Mouse (Mus musculus) CH12.LX (cell line): ENCODE data around the gene Prmt1. TPM values are rescaled to one million over a fixed set of nuclear protein-coding genes. Genes with fewer than 3 reads are reported as not detected.

Experiments used
- DNase-seq: peaks from one replicate; pipeline ENCODE4 v3.0.0-alpha.2; 2013; ENCODE audit errors: extremely low read depth
- H3K27ac ChIP-seq: 2 replicates; pipeline ENCODE4 v1.5.1; 2012; ENCODE audit warnings: low read depth, mild to moderate bottlenecking, control low read depth, moderate library complexity; ENCODE audit not compliant: insufficient read depth
- H3K27me3 ChIP-seq: replicated peaks from 2 replicates; pipeline ENCODE3; 2012; ENCODE audit warnings: inconsistent platforms
- H3K36me3 ChIP-seq, 2 experiments: replicated peaks in 1 of 2; 2 replicates each; pipeline versions ENCODE3 to v1.6.1; 2012; ENCODE audit warnings: inconsistent platforms in 1 of 2, low read length in 1 of 2, mild to moderate bottlenecking in 1 of 2, mixed read lengths in 1 of 2, moderate library complexity in 1 of 2; ENCODE audit not compliant: control insufficient read depth in 1 of 2, insufficient read depth in 1 of 2
- H3K4me1 ChIP-seq, 2 experiments: 2 replicates each; pipeline ENCODE4 v1.6.1; 2012; ENCODE audit warnings: inconsistent platforms in 1 of 2, moderate library complexity in 1 of 2; ENCODE audit not compliant: insufficient read depth in 2 of 2, control insufficient read depth in 1 of 2
- H3K4me2 ChIP-seq: 2 replicates; pipeline ENCODE4 v1.6.1; 2012; ENCODE audit warnings: low read depth, mild to moderate bottlenecking, control low read depth; ENCODE audit not compliant: poor library complexity, insufficient read depth, severe bottlenecking
- H3K4me3 ChIP-seq, 3 experiments: fragments of 150-350 bp in 1 of 3; sonication (generic) in 1 of 3; replicated peaks in 1 of 3; 2 replicates each; pipeline versions ENCODE3 to v1.5.1; 2011 to 2012; ENCODE audit warnings: low read depth in 2 of 3, low read length in 2 of 3, mild to moderate bottlenecking in 2 of 3, moderate library complexity in 2 of 3, control low read depth in 1 of 3, improper control_type of control experiment in 1 of 3, inconsistent platforms in 1 of 3, mixed read lengths in 1 of 3; ENCODE audit not compliant: poor library complexity in 1 of 3
- H3K79me2 ChIP-seq: replicated peaks from 2 replicates; pipeline ENCODE4 v1.6.1; 2012; ENCODE audit warnings: mild to moderate bottlenecking, moderate library complexity; ENCODE audit not compliant: control insufficient read depth, poor library complexity, insufficient read depth, severe bottlenecking; ENCODE audit errors: extremely low read depth
- H3K9ac ChIP-seq: 2 replicates; pipeline ENCODE4 v1.6.1; 2012; ENCODE audit warnings: low read depth, mild to moderate bottlenecking, control low read depth, moderate library complexity; ENCODE audit not compliant: insufficient read depth
- H3K9me3 ChIP-seq: replicated peaks from 2 replicates; pipeline ENCODE3; 2012; ENCODE audit warnings: low read length, inconsistent platforms, mixed read lengths
- BHLHE40 ChIP-seq: IDR thresholded peaks from 2 replicates; pipeline ENCODE4 v1.6.1; 2011; ENCODE audit warnings: mild to moderate bottlenecking, low read depth, low read length, improper control_type of control experiment
- CHD1 ChIP-seq: IDR thresholded peaks from 2 replicates; pipeline ENCODE4 v1.6.1; 2012; ENCODE audit warnings: low read depth, low read length, improper control_type of control experiment, inconsistent platforms
- CHD2 ChIP-seq: IDR thresholded peaks from 2 replicates; pipeline ENCODE4 v1.6.1; 2011; ENCODE audit warnings: low read length, improper control_type of control experiment
- CTCF ChIP-seq, 2 experiments: IDR thresholded peaks in 1 of 2; conservative IDR thresholded peaks in 1 of 2; 2 replicates each; pipeline ENCODE4 v1.5.1; 2011 to 2012; ENCODE audit warnings: low read depth in 2 of 2, low read length in 2 of 2, improper control_type of control experiment in 1 of 2, inconsistent platforms in 1 of 2, mild to moderate bottlenecking in 1 of 2, moderate library complexity in 1 of 2
- E2F4 ChIP-seq: IDR thresholded peaks from 2 replicates; pipeline ENCODE4 v1.6.1; 2011; ENCODE audit warnings: low read depth, low read length, improper control_type of control experiment; ENCODE audit not compliant: insufficient replicate concordance
- ELF1 ChIP-seq: IDR thresholded peaks from 2 replicates; pipeline ENCODE4 v1.6.1; 2014; ENCODE audit warnings: low read depth, mild to moderate bottlenecking, inconsistent platforms, low read length, improper control_type of control experiment
- EP300 ChIP-seq: IDR thresholded peaks from 2 replicates; pipeline ENCODE4 v1.6.1; 2011; ENCODE audit warnings: low read length, improper control_type of control experiment
- GABPA ChIP-seq: IDR thresholded peaks from 2 replicates; pipeline ENCODE4 v1.6.1; 2012; ENCODE audit warnings: low read depth, low read length, improper control_type of control experiment, inconsistent platforms; ENCODE audit not compliant: insufficient replicate concordance
- HCFC1 ChIP-seq: IDR thresholded peaks from 2 replicates; pipeline ENCODE4 v1.6.1; 2012; ENCODE audit warnings: low read depth, mild to moderate bottlenecking, inconsistent platforms, low read length, improper control_type of control experiment
- JUN ChIP-seq: IDR thresholded peaks from 2 replicates; pipeline ENCODE4 v1.6.1; 2011; ENCODE audit warnings: low read depth, mild to moderate bottlenecking, low read length, improper control_type of control experiment, moderate library complexity; ENCODE audit not compliant: insufficient read depth
- MAX ChIP-seq: IDR thresholded peaks from 2 replicates; pipeline ENCODE4 v1.6.1; 2011; ENCODE audit warnings: low read length, improper control_type of control experiment
- MAZ ChIP-seq: IDR thresholded peaks from 2 replicates; pipeline ENCODE4 v1.6.1; 2012; ENCODE audit warnings: low read depth, mild to moderate bottlenecking, inconsistent platforms, low read length, improper control_type of control experiment, moderate library complexity
- MEF2A ChIP-seq: IDR thresholded peaks from 2 replicates; pipeline ENCODE4 v1.6.1; 2014; ENCODE audit warnings: low read depth, mild to moderate bottlenecking, inconsistent platforms, low read length, improper control_type of control experiment, borderline replicate concordance
- MXI1 ChIP-seq: IDR thresholded peaks from 2 replicates; pipeline ENCODE4 v1.6.1; 2011; ENCODE audit warnings: mild to moderate bottlenecking, low read depth, low read length, improper control_type of control experiment
- RAD21 ChIP-seq: IDR thresholded peaks from 2 replicates; pipeline ENCODE4 v1.6.1; 2011; ENCODE audit warnings: low read depth, mild to moderate bottlenecking, low read length, improper control_type of control experiment, moderate library complexity
- RCOR1 ChIP-seq: conservative IDR thresholded peaks from 2 replicates; pipeline ENCODE4 v1.6.1; 2012; ENCODE audit warnings: low read depth, mild to moderate bottlenecking, inconsistent platforms, low read length, improper control_type of control experiment
- SIN3A ChIP-seq: IDR thresholded peaks from 2 replicates; pipeline ENCODE4 v1.6.1; 2012; ENCODE audit warnings: low read length, improper control_type of control experiment, inconsistent platforms
- SMC3 ChIP-seq: IDR thresholded peaks from 2 replicates; pipeline ENCODE4 v1.6.1; 2011; ENCODE audit warnings: low read depth, low read length, improper control_type of control experiment
- TBP ChIP-seq: conservative IDR thresholded peaks from 2 replicates; pipeline ENCODE4 v1.6.1; 2011; ENCODE audit warnings: low read depth, low read length, improper control_type of control experiment
- UBTF ChIP-seq: IDR thresholded peaks from 2 replicates; pipeline ENCODE4 v1.6.1; 2012; ENCODE audit warnings: low read depth, mild to moderate bottlenecking, inconsistent platforms, low read length, improper control_type of control experiment, moderate library complexity
- USF2 ChIP-seq: conservative IDR thresholded peaks from 2 replicates; pipeline ENCODE4 v1.6.1; 2011; ENCODE audit warnings: low read depth, low read length, improper control_type of control experiment
- ZKSCAN1 ChIP-seq: IDR thresholded peaks from 2 replicates; pipeline ENCODE4 v1.6.1; 2012; ENCODE audit warnings: low read depth, inconsistent platforms, low read length, improper control_type of control experiment, borderline replicate concordance
- ZMIZ1 ChIP-seq: IDR thresholded peaks from 2 replicates; pipeline ENCODE4 v1.6.1; 2012; ENCODE audit warnings: low read depth, mild to moderate bottlenecking, inconsistent platforms, low read length, improper control_type of control experiment
- dilution Hi-C: fragments of 300-500 bp; cut with MboI; formaldehyde crosslinking; loops from 2 replicates; pipeline ENCODE4 v1.14.3; 2020; ENCODE audit warnings: low sequenced_read_pairs; ENCODE audit not compliant: extremely low pct_unique_long_range_greater_than_20kb, extremely low pct_ligation_motif_present
- in situ Hi-C: fragments of 300-500 bp; cut with MboI; formaldehyde crosslinking; loops from 3 replicates; pipeline ENCODE4 v1.14.3; 2019; ENCODE audit warnings: low sequenced_read_pairs, low pct_ligation_motif_present, low pct_unique_long_range_greater_than_20kb, mixed read lengths
- polyA plus RNA-seq: library from polyadenylated mRNA; unstranded; fragments of >175 nt; gene quantifications from 2 replicates; pipeline ENCODE4 v1.2.1, GENCODE M21; 2012; ENCODE audit warnings: low read depth; ENCODE audit not compliant: insufficient read length
- total RNA-seq, 2 experiments: library from RNA; depleted of rRNA; stranded (reverse); fragments of 300-350 nt in 1 of 2; fragments of >200 nt in 1 of 2; gene quantifications; 2 replicates each; pipeline ENCODE4 v1.2.3; 2012 to 2014

Gene Prmt1
- total and polyA plus RNA-seq, 3 experiments, result 231 to 642 (median 340) TPM

- H3K36me3 ChIP-seq, result peaks cover 62 to 69% of the 10 kb centered on the region in 2 experiments
Measured at GRCm38 (mm10) chr7:45012011-45012410, 25.6 kb upstream of the Prmt1 start.

DNA sequence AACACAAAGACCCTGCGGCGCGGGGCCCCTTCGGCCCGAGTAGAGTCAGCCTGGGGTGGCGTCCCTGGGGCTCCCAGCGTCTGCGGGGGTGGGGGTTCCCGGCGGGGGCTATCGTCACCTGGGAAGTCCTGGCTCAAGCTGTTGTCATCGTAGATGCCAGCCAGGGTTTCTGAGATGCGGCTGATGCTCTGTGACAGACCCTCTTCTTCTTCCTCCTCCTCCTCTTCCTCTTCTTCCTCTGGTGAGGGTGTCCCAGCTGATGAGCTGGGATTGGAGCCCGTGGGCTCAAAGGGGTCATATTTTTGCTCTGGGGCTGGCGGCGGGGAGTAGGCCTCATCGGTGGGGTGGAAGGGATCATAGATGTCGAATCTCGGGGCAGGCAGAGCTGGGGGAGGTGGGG is 22.0 kb upstream of the Prmt1 start:
- Histone ChIP-seq H3K27ac (no peak overlapping the region), H3K9ac (no peak overlapping the region), H3K79me2 (no peaks in the 10 kb centered on the region)
- dilution Hi-C loops, result no loop called here
- TF ChIP-seq USF2 (no peak), ZKSCAN1 (no peak), RAD21 (no peak), MAZ (no peak), UBTF (no peak), MEF2A (no peak), MAX (no peak), MXI1 (no peak), SIN3A (no peak), E2F4 (no peak), GABPA (no peak), HCFC1 (no peak), EP300 (no peak), ELF1 (no peak), TBP (no peak), CTCF (conservative IDR thresholded peaks at IDR 0.05 in 1 of 2, IDR thresholded peaks at IDR 0.05 in 1 of 2; ENCODE audit: low read depth in 2 of 2, low read length in 2 of 2) (no peak), BHLHE40 (no peak), CHD2 (no peak), RCOR1 (no peak), ZMIZ1 (no peak)
- TF ChIP-seq, all 38 proteins: peak for 0
- peaks cover 89 to 94% of the 10 kb centered on the region in 2 experiments for H3K36me3 ChIP-seq
- no peak overlapping the region for H3K4me3 ChIP-seq
- no peak overlapping the region for H3K4me2 ChIP-seq
- H3K4me1 ChIP-seq, result peaks cover 0 to 3% of the 10 kb centered on the region in 2 experiments; a peak in 1 of 4 replicates
- H3K27me3 ChIP-seq, result no peaks in the 10 kb centered on the region
- no peaks in the 10 kb centered on the region for H3K9me3 ChIP-seq
- in situ Hi-C loops, result no loop called here
- DNase-seq, result no peak

More at GRCm38 (mm10) chr7:45012011-45012410, 25.6 kb upstream of the Prmt1 start:
- Histone ChIP-seq H3K4me2 (no peak overlapping the region), H3K4me1 (peaks cover 0 to 18% of the 10 kb centered on the region in 2 experiments; a peak in 2 of 4 replicates), H3K9ac (no peak overlapping the region), H3K9me3 (no peaks in the 10 kb centered on the region), H3K27me3 (no peaks in the 10 kb centered on the region), H3K79me2 (peaks cover 18% of the 10 kb centered on the region), H3K4me3 (no peak overlapping the region), H3K27ac (no peak overlapping the region)
- no peak for DNase-seq
- in situ Hi-C loops, result no loop called here
- dilution Hi-C loops, result no loop called here
- TF ChIP-seq SMC3 (no peak), CHD1 (no peak), TBP (no peak), JUN (no peak), CHD2 (no peak)
- TF ChIP-seq, all 38 proteins: peak for 0
